Mouse (Mus musculus): ENCODE results near the gene Nat8f2.
A peak's percentile ranks its signal among the peaks of the same experiment; 100 is the strongest.
"Not testable (repeated sequence)": the region's sequence is repeated elsewhere in the genome, so short reads cannot be mapped to it uniquely, and the experiment has no call there.

Nat8f2 gene

GRCm38 (mm10) chr6:85863840-85864239 is 5.1 kb downstream of the Nat8f2 start:
- no peak for DNase-seq (ENCODE audit: low spot score)

GRCm38 (mm10) chr6:85863136-85863535 is 5.8 kb downstream of the Nat8f2 start:
- no peak for DNase-seq (ENCODE audit: low spot score)

GRCm38 (mm10) chr6:85862565-85862964 is 6.4 kb downstream of the Nat8f2 start:
- no peak for DNase-seq (ENCODE audit: low spot score)

- no peak for DNase-seq (ENCODE audit: low spot score)
These were observed 7.7 kb downstream of the Nat8f2 start for GRCm38 (mm10) chr6:85861247-85861646.

- peak; percentile 76 for DNase-seq (ENCODE audit: low spot score)
These were observed 12.7 kb downstream of the Nat8f2 start for GRCm38 (mm10) chr6:85856194-85856678.

- DNase-seq (ENCODE audit: low spot score): no peak
These were observed 15.5 kb downstream of the Nat8f2 start for GRCm38 (mm10) chr6:85853481-85853880.

- DNase-seq (ENCODE audit: low spot score): no peak
These were observed 17.7 kb downstream of the Nat8f2 start for GRCm38 (mm10) chr6:85851062-85851773.

GRCm38 (mm10) chr6:85849240-85849639 is 19.7 kb downstream of the Nat8f2 start:
- no peak for DNase-seq (ENCODE audit: low spot score)

GRCm38 (mm10) chr6:85848140-85848539 is 20.8 kb downstream of the Nat8f2 start:
- DNase-seq (ENCODE audit: low spot score): no peak

GRCm38 (mm10) chr6:85846921-85847320 is 22.0 kb downstream of the Nat8f2 start:
- no peak for DNase-seq (ENCODE audit: low spot score)

GRCm38 (mm10) chr6:85843677-85844458 is 25.1 kb downstream of the Nat8f2 start:
- DNase-seq (ENCODE audit: low spot score): not testable (repeated sequence)

GRCm38 (mm10) chr6:85839982-85840381 is 29.0 kb downstream of the Nat8f2 start:
- DNase-seq (ENCODE audit: low spot score): no peak

GRCm38 (mm10) chr6:85838674-85839073 is 30.3 kb downstream of the Nat8f2 start:
- DNase-seq (ENCODE audit: low spot score): no peak

GRCm38 (mm10) chr6:85837307-85837706 is 31.7 kb downstream of the Nat8f2 start:
- not testable (repeated sequence) for DNase-seq (ENCODE audit: low spot score)

- not testable (repeated sequence) for DNase-seq (ENCODE audit: low spot score)
These were observed 32.1 kb downstream of the Nat8f2 start for GRCm38 (mm10) chr6:85836827-85837226.

GRCm38 (mm10) chr6:85836098-85836497 is 32.9 kb downstream of the Nat8f2 start:
- not testable (repeated sequence) for DNase-seq (ENCODE audit: low spot score)

GRCm38 (mm10) chr6:85835104-85835503 is 33.9 kb downstream of the Nat8f2 start:
- not testable (repeated sequence) for DNase-seq (ENCODE audit: low spot score)

GRCm38 (mm10) chr6:85834504-85835100 is 34.4 kb downstream of the Nat8f2 start:
- DNase-seq (ENCODE audit: low spot score): not testable (repeated sequence)

- DNase-seq (ENCODE audit: low spot score): no peak
These were observed 37.1 kb downstream of the Nat8f2 start, which contains the start of gene Nat8 for GRCm38 (mm10) chr6:85831796-85832321. Gene Nat8 (minus strand): TSS chr6:85832082.

GRCm38 (mm10) chr6:85829462-85829861 is 39.5 kb downstream of the Nat8f2 start:
- no peak for DNase-seq (ENCODE audit: low spot score)

GRCm38 (mm10) chr6:85825886-85826285 is 43.1 kb downstream of the Nat8f2 start:
- no peak for DNase-seq (ENCODE audit: low spot score)

GRCm38 (mm10) chr6:85823382-85824090 is 45.4 kb downstream of the Nat8f2 start:
- DNase-seq (ENCODE audit: low spot score): no peak

Data from left cerebral cortex, adult 11 months (tissue).